Mouse (Mus musculus): ENCODE data around the gene Map3k6. TPM values are rescaled to one million over a fixed set of nuclear protein-coding genes. Genes with fewer than 3 reads are reported as not detected.

The Map3k6 gene
- polyA plus RNA-seq, 1 experiment from 2014 or later = 1.1 TPM

GRCm38 (mm10) chr4:133262882-133263281 is 22.3 kb downstream of the Map3k6 start, which contains the start of gene Sytl1:
TSS of gene Sytl1 (minus strand) at chr4:133263113.
- Histone ChIP-seq H3K9ac (ENCODE audit: low read length) (no peak within 1 kb of the TSS), H3K4me3 (ENCODE audit: low read depth, low read length) (no peak within 1 kb of the TSS), H3K27ac (ENCODE audit: low read depth, low read length) (no peak within 1 kb of the TSS), H3K36me3 (ENCODE audit: control insufficient read depth, insufficient read depth, low read length) (peaks cover 38% of the 10 kb centered on the region), H3K4me2 (ENCODE audit: low read length) (no peak within 1 kb of the TSS), H3K4me1 (ENCODE audit: control insufficient read depth, insufficient read depth, low read length) (no peaks in the 10 kb centered on the region), H3K27me3 (replicated peaks; ENCODE audit: control insufficient read depth, insufficient read depth, low read length) (no peaks in the 10 kb centered on the region), H3K9me3 (replicated peaks; ENCODE audit: control insufficient read depth, low read length) (no peaks in the 10 kb centered on the region)
- DNase-seq (ENCODE audit: low spot score) = no peak
- WGBS = 52% methylated on average over 5 of the region's 7 CpGs
- no peak for ATAC-seq

GRCm38 (mm10) chr4:133263756-133264155 is 23.1 kb downstream of the Map3k6 start:
- Histone ChIP-seq H3K4me2 (ENCODE audit: low read length) (no peak overlapping the region), H3K4me3 (ENCODE audit: low read depth, low read length) (no peak overlapping the region), H3K27ac (ENCODE audit: low read depth, low read length) (no peak overlapping the region), H3K4me1 (ENCODE audit: control insufficient read depth, insufficient read depth, low read length) (no peaks in the 10 kb centered on the region), H3K9ac (ENCODE audit: low read length) (no peak overlapping the region), H3K9me3 (replicated peaks; ENCODE audit: control insufficient read depth, low read length) (no peaks in the 10 kb centered on the region), H3K36me3 (ENCODE audit: control insufficient read depth, insufficient read depth, low read length) (peaks cover 47% of the 10 kb centered on the region), H3K27me3 (replicated peaks; ENCODE audit: control insufficient read depth, insufficient read depth, low read length) (no peaks in the 10 kb centered on the region)
- no peak for DNase-seq (ENCODE audit: low spot score)
- no peak for ATAC-seq
- 94% methylated on average over 5 of the region's 5 CpGs for WGBS

- Histone ChIP-seq H3K4me3 (ENCODE audit: low read depth, low read length) (no peak overlapping the region), H3K4me2 (ENCODE audit: low read length) (no peak overlapping the region), H3K4me1 (ENCODE audit: control insufficient read depth, insufficient read depth, low read length) (no peaks in the 10 kb centered on the region), H3K27ac (ENCODE audit: low read depth, low read length) (no peak overlapping the region), H3K9me3 (replicated peaks; ENCODE audit: control insufficient read depth, low read length) (no peaks in the 10 kb centered on the region), H3K36me3 (ENCODE audit: control insufficient read depth, insufficient read depth, low read length) (peaks cover 55% of the 10 kb centered on the region), H3K27me3 (replicated peaks; ENCODE audit: control insufficient read depth, insufficient read depth, low read length) (no peaks in the 10 kb centered on the region), H3K9ac (ENCODE audit: low read length) (no peak overlapping the region)
- ATAC-seq = no peak
- WGBS = 95% methylated on average over 2 of the region's 2 CpGs
- no peak for DNase-seq (ENCODE audit: low spot score)
Measured at GRCm38 (mm10) chr4:133264559-133264958, 23.9 kb downstream of the Map3k6 start.

GRCm38 (mm10) chr4:133265297-133265696 is 24.7 kb downstream of the Map3k6 start:
- no peak for ATAC-seq

GRCm38 (mm10) chr4:133265759-133266158 is 25.1 kb downstream of the Map3k6 start:
- no peak for ATAC-seq
- DNase-seq (ENCODE audit: low spot score) = no peak
- Histone ChIP-seq H3K4me1 (ENCODE audit: control insufficient read depth, insufficient read depth, low read length) (no peaks in the 10 kb centered on the region), H3K36me3 (ENCODE audit: control insufficient read depth, insufficient read depth, low read length) (peaks cover 66% of the 10 kb centered on the region), H3K27ac (ENCODE audit: low read depth, low read length) (no peak overlapping the region), H3K4me2 (ENCODE audit: low read length) (no peak overlapping the region), H3K4me3 (ENCODE audit: low read depth, low read length) (no peak overlapping the region), H3K9ac (ENCODE audit: low read length) (no peak overlapping the region), H3K27me3 (replicated peaks; ENCODE audit: control insufficient read depth, insufficient read depth, low read length) (no peaks in the 10 kb centered on the region), H3K9me3 (replicated peaks; ENCODE audit: control insufficient read depth, low read length) (no peaks in the 10 kb centered on the region)
- WGBS = 97% methylated on average over 4 of the region's 4 CpGs

More at GRCm38 (mm10) chr4:133265297-133265696, 24.7 kb downstream of the Map3k6 start:
- Histone ChIP-seq H3K27ac (ENCODE audit: low read depth, low read length) (no peak overlapping the region), H3K4me3 (ENCODE audit: low read depth, low read length) (no peak overlapping the region), H3K36me3 (ENCODE audit: control insufficient read depth, insufficient read depth, low read length) (peaks cover 62% of the 10 kb centered on the region), H3K4me2 (ENCODE audit: low read length) (no peak overlapping the region), H3K4me1 (ENCODE audit: control insufficient read depth, insufficient read depth, low read length) (no peaks in the 10 kb centered on the region), H3K9me3 (replicated peaks; ENCODE audit: control insufficient read depth, low read length) (no peaks in the 10 kb centered on the region), H3K9ac (ENCODE audit: low read length) (no peak overlapping the region), H3K27me3 (replicated peaks; ENCODE audit: control insufficient read depth, insufficient read depth, low read length) (no peaks in the 10 kb centered on the region)
- no peak for DNase-seq (ENCODE audit: low spot score)
- WGBS = 93% methylated on average over 3 of the region's 3 CpGs

- H3K27me3 ChIP-seq (replicated peaks; ENCODE audit: control insufficient read depth, insufficient read depth, low read length) = no peaks in the 10 kb centered on the region
Measured at GRCm38 (mm10) chr4:133266248-133266880, 25.7 kb downstream of the Map3k6 start.

GRCm38 (mm10) chr4:133268931-133269330 is 28.3 kb downstream of the Map3k6 start:
- ATAC-seq (no peak), DNase-seq (ENCODE audit: low spot score) (no peak)
- Histone ChIP-seq H3K4me2 (ENCODE audit: low read length) (no peak overlapping the region), H3K9me3 (replicated peaks; ENCODE audit: control insufficient read depth, low read length) (no peaks in the 10 kb centered on the region), H3K27me3 (replicated peaks; ENCODE audit: control insufficient read depth, insufficient read depth, low read length) (no peaks in the 10 kb centered on the region), H3K9ac (ENCODE audit: low read length) (no peak overlapping the region), H3K4me1 (ENCODE audit: control insufficient read depth, insufficient read depth, low read length) (no peaks in the 10 kb centered on the region), H3K4me3 (ENCODE audit: low read depth, low read length) (no peak overlapping the region), H3K27ac (ENCODE audit: low read depth, low read length) (no peak overlapping the region), H3K36me3 (ENCODE audit: control insufficient read depth, insufficient read depth, low read length) (peaks cover 66% of the 10 kb centered on the region)
- WGBS = 94% methylated on average over 3 of the region's 3 CpGs

More at GRCm38 (mm10) chr4:133266248-133266880, 25.7 kb downstream of the Map3k6 start:
- Histone ChIP-seq H3K9me3 (replicated peaks; ENCODE audit: control insufficient read depth, low read length) (no peaks in the 10 kb centered on the region), H3K4me3 (ENCODE audit: low read depth, low read length) (no peak overlapping the region), H3K4me2 (ENCODE audit: low read length) (no peak overlapping the region), H3K27ac (ENCODE audit: low read depth, low read length) (no peak overlapping the region), H3K36me3 (ENCODE audit: control insufficient read depth, insufficient read depth, low read length) (peaks cover 66% of the 10 kb centered on the region), H3K4me1 (ENCODE audit: control insufficient read depth, insufficient read depth, low read length) (no peaks in the 10 kb centered on the region), H3K9ac (ENCODE audit: low read length) (no peak overlapping the region)
- WGBS = 95% methylated on average over 12 of the region's 12 CpGs
- DNase-seq (ENCODE audit: low spot score) (no peak), ATAC-seq (no peak)

GRCm38 (mm10) chr4:133269596-133269995 is 29.0 kb downstream of the Map3k6 start:
- H3K36me3 ChIP-seq (ENCODE audit: control insufficient read depth, insufficient read depth, low read length) = peaks cover 61% of the 10 kb centered on the region
- ATAC-seq (no peak), DNase-seq (ENCODE audit: low spot score) (no peak)
- H3K4me3 ChIP-seq (ENCODE audit: low read depth, low read length) = no peak overlapping the region
- H3K9ac ChIP-seq (ENCODE audit: low read length) = no peak overlapping the region
- no peaks in the 10 kb centered on the region for H3K27me3 ChIP-seq (replicated peaks; ENCODE audit: control insufficient read depth, insufficient read depth, low read length)
- no peaks in the 10 kb centered on the region for H3K4me1 ChIP-seq (ENCODE audit: control insufficient read depth, insufficient read depth, low read length)
- H3K4me2 ChIP-seq (ENCODE audit: low read length) = no peak overlapping the region
- WGBS = 90% methylated on average over 3 of the region's 3 CpGs
- no peaks in the 10 kb centered on the region for H3K9me3 ChIP-seq (replicated peaks; ENCODE audit: control insufficient read depth, low read length)
- no peak overlapping the region for H3K27ac ChIP-seq (ENCODE audit: low read depth, low read length)

- DNase-seq (ENCODE audit: low spot score) (no peak), ATAC-seq (no peak)
- Histone ChIP-seq H3K4me2 (ENCODE audit: low read length) (no peak overlapping the region), H3K36me3 (ENCODE audit: control insufficient read depth, insufficient read depth, low read length) (peaks cover 50% of the 10 kb centered on the region), H3K27ac (ENCODE audit: low read depth, low read length) (no peak overlapping the region), H3K9me3 (replicated peaks; ENCODE audit: control insufficient read depth, low read length) (no peaks in the 10 kb centered on the region), H3K4me1 (ENCODE audit: control insufficient read depth, insufficient read depth, low read length) (peaks cover under 1% of the 10 kb centered on the region; the same call in 1 of the 2 replicates), H3K9ac (ENCODE audit: low read length) (no peak overlapping the region), H3K27me3 (replicated peaks; ENCODE audit: control insufficient read depth, insufficient read depth, low read length) (no peaks in the 10 kb centered on the region), H3K4me3 (ENCODE audit: low read depth, low read length) (no peak overlapping the region)
- 91% methylated on average over 9 of the region's 9 CpGs for WGBS
Measured at GRCm38 (mm10) chr4:133270929-133271328, 30.3 kb downstream of the Map3k6 start.

All from forebrain, embryonic 14.5 days (tissue).